Comparison of ENCODE assay signal across 23 mouse cellular contexts in the genomic region with DNA sequence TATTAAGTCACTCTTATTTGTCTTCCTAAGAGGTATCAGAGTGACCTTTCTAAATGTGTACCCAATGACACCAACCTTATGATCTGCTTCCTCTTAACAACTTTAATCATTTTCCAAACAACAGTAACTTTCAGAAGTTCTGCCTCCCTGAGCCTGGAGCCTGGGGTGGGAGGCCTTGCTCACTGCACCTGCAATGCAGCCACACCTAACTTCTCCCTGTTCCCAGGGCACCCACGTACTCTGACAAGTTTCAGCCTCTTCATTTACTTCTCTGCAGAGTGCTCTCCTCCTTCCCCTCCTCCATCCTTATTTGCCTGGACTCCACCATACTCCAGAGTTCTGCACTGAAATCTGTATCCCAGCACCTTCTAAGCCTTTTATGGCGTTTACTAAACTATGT. TPM values are rescaled to one million over a fixed set of nuclear protein-coding genes. Genes with fewer than 3 reads are reported as not detected.
DNase-seq lines count a peak whose midpoint lies in the region; ATAC-seq lines count a peak whose summit lies in the region.
"Had no signal": no experiment of that assay in that cellular context is flagged by ENCODE, and none has a peak within 500 bp of the region (broad histone marks: within the 10 kb centered on the region; RNA-seq: fewer than 3 reads in every experiment).

No protein-coding gene starts in this region.

- no peaks in the 10 kb centered on the region for H3K9me3 ChIP-seq in lung, embryonic 15.5 days
- no peaks in the 10 kb centered on the region for H3K9me3 ChIP-seq in neural tube, embryonic 11.5 days (ENCODE audit: control insufficient read depth, low read length)
- no peaks in the 10 kb centered on the region for H3K9me3 ChIP-seq in neural tube, embryonic 15.5 days (replicated peaks)
- H3K9me3 ChIP-seq in heart, embryonic 11.5 days (replicated peaks; ENCODE audit: control insufficient read depth, low read length) = no peaks in the 10 kb centered on the region
- H3K9me3 ChIP-seq: embryonic facial prominence, embryonic 12.5 days; forebrain, embryonic 13.5 days; limb, embryonic 13.5 days; liver, embryonic 13.5 days had no signal

- no peak overlapping the region for H3K27ac ChIP-seq in lung, embryonic 15.5 days
- no peak overlapping the region for H3K27ac ChIP-seq in neural tube, embryonic 11.5 days (ENCODE audit: low read depth, low read length)
- H3K27ac ChIP-seq in neural tube, embryonic 15.5 days (replicated peaks) = no peak overlapping the region
- no peak overlapping the region for H3K27ac ChIP-seq in heart, embryonic 11.5 days (ENCODE audit: low read depth, low read length)
- H3K27ac ChIP-seq: embryonic facial prominence, embryonic 12.5 days; forebrain, embryonic 13.5 days; layer of hippocampus, adult 2 months; liver, embryonic 13.5 days had no signal

- 0 out of 2 replicates have a peak, but pooled peaks cover 10% of the 10 kb centered on the region for H3K4me1 ChIP-seq in lung, embryonic 15.5 days
- 0 out of 2 replicates have a peak, but pooled peaks cover 2% of the 10 kb centered on the region for H3K4me1 ChIP-seq in neural tube, embryonic 11.5 days (ENCODE audit: control insufficient read depth, insufficient read depth, low read length)
- peaks cover 26% of the 10 kb centered on the region for H3K4me1 ChIP-seq in neural tube, embryonic 15.5 days
- H3K4me1 ChIP-seq in heart, embryonic 11.5 days (ENCODE audit: control insufficient read depth, insufficient read depth, low read length) = 0 out of 2 replicates have a peak, but pooled peaks cover 2% of the 10 kb centered on the region

- 50% methylated on average over 2 of the region's 2 CpGs for WGBS in lung, embryonic 15.5 days
- WGBS in neural tube, embryonic 11.5 days = 34% methylated on average over 2 of the region's 2 CpGs
- WGBS in neural tube, embryonic 15.5 days = 22% methylated on average over 2 of the region's 2 CpGs
- 53% methylated on average over 2 of the region's 2 CpGs for WGBS in heart, embryonic 11.5 days (ENCODE audit: insufficient replicate concordance)

- intact Hi-C loops in heart, postnatal 14 days (cut with DNase I) = no loop called here

- no peaks in the 10 kb centered on the region for H3K27me3 ChIP-seq in lung, embryonic 15.5 days
- no peaks in the 10 kb centered on the region for H3K27me3 ChIP-seq in neural tube, embryonic 11.5 days (ENCODE audit: control insufficient read depth, insufficient read depth, low read length)
- H3K27me3 ChIP-seq in neural tube, embryonic 15.5 days (replicated peaks) = no peaks in the 10 kb centered on the region
- peaks cover 6% of the 10 kb centered on the region for H3K27me3 ChIP-seq in heart, embryonic 11.5 days (ENCODE audit: control insufficient read depth, insufficient read depth, low read length)
- H3K27me3 ChIP-seq: embryonic facial prominence, embryonic 12.5 days had no signal

- H3K36me3 ChIP-seq in lung, embryonic 15.5 days = no peaks in the 10 kb centered on the region
- no peaks in the 10 kb centered on the region for H3K36me3 ChIP-seq in neural tube, embryonic 11.5 days (ENCODE audit: control insufficient read depth, insufficient read depth, low read length)
- H3K36me3 ChIP-seq in neural tube, embryonic 15.5 days = no peaks in the 10 kb centered on the region
- H3K36me3 ChIP-seq in heart, embryonic 11.5 days (ENCODE audit: control insufficient read depth, insufficient read depth, low read length) = no peaks in the 10 kb centered on the region
- H3K36me3 ChIP-seq: embryonic facial prominence, embryonic 12.5 days; limb, embryonic 13.5 days; liver, embryonic 13.5 days had no signal

- no peak overlapping the region for H3K9ac ChIP-seq in lung, embryonic 15.5 days
- H3K9ac ChIP-seq in neural tube, embryonic 11.5 days (ENCODE audit: low read length) = 0 out of 2 replicates have a peak overlapping the region, but pooled peaks have one; percentile 9
- H3K9ac ChIP-seq in neural tube, embryonic 15.5 days (replicated peaks) = no peak overlapping the region
- H3K9ac ChIP-seq in heart, embryonic 11.5 days (ENCODE audit: low read depth, low read length) = no peak overlapping the region
- H3K9ac ChIP-seq: embryonic facial prominence, embryonic 12.5 days; limb, embryonic 13.5 days; liver, embryonic 13.5 days had no signal

- no peak for ATAC-seq in lung, embryonic 15.5 days (ENCODE audit: borderline replicate concordance, extremely low read depth, low FRiP score, low TSS enrichment)
- ATAC-seq in neural tube, embryonic 11.5 days (ENCODE audit: insufficient read depth, low FRiP score, low TSS enrichment) = no peak
- ATAC-seq in neural tube, embryonic 15.5 days (ENCODE audit: low FRiP score) = no peak
- ATAC-seq in heart, embryonic 11.5 days (replicated peaks; ENCODE audit: insufficient number of reproducible peaks, low FRiP score, low TSS enrichment) = no peak
- ATAC-seq: forebrain, embryonic 13.5 days had no signal

- DNase-seq in lung, postnatal 25 days (ENCODE audit: low spot score) = no peak
- no peak for DNase-seq in neural tube, embryonic 11.5 days (ENCODE audit: low spot score)
- no peak for DNase-seq in neural tube, embryonic 10.5 days (ENCODE audit: extremely low spot score, low spot score)
- DNase-seq in heart, postnatal 14 days = no peak
- DNase-seq: adrenal gland, adult 2 months; B cell, adult 2 months; cerebellum, adult 9-11 months; gastrocnemius, postnatal 10 days; heart, adult 18-20 months; heart, postnatal 4 days; kidney, adult 2 months; kidney, postnatal 14 days; layer of hippocampus, postnatal 36 days; liver, embryonic 13.5 days; thymus, adult 2 months had no signal

- H3K4me3 ChIP-seq in lung, embryonic 15.5 days = no peak overlapping the region
- H3K4me3 ChIP-seq in neural tube, embryonic 11.5 days (ENCODE audit: low read depth, low read length) = 0 out of 2 replicates have a peak overlapping the region, but pooled peaks have one; percentile 6
- no peak overlapping the region for H3K4me3 ChIP-seq in neural tube, embryonic 15.5 days (replicated peaks)
- no peak overlapping the region for H3K4me3 ChIP-seq in heart, embryonic 11.5 days (ENCODE audit: low read depth, low read length)
- H3K4me3 ChIP-seq: erythroblast, embryonic 14.5 days; layer of hippocampus, adult 2 months; liver, embryonic 13.5 days had no signal

- peak overlapping the region; percentile 33 for H3K4me2 ChIP-seq in lung, embryonic 15.5 days
- H3K4me2 ChIP-seq in neural tube, embryonic 11.5 days (ENCODE audit: low read depth) = peak overlapping the region; percentile 27
- peak overlapping the region; percentile 29 for H3K4me2 ChIP-seq in neural tube, embryonic 15.5 days
- H3K4me2 ChIP-seq in heart, embryonic 11.5 days = no peak overlapping the region
- H3K4me2 ChIP-seq: liver, embryonic 13.5 days had no signal

RNA-seq across cellular contexts. Expression of a gene that starts 1.4 kb away (rescaled TPM):
- polyA plus RNA-seq in lung, embryonic 15.5 days (2015; fragmentation: Nextera tagmentation; extraction: Ambion mirVana) = 42.1 and 48.2 TPM in 2 replicates
- 28.6 and 30.1 TPM in 2 replicates for polyA plus RNA-seq in neural tube, embryonic 11.5 days (2014; fragmentation: Nextera tagmentation; extraction: Ambion mirVana)
- polyA plus RNA-seq in neural tube, embryonic 15.5 days (2015; fragmentation: Nextera tagmentation; extraction: Ambion mirVana) = 10.4 and 11.2 TPM in 2 replicates
- 1 to 10 TPM; 1.2 to 1.8 TPM for total RNA-seq in heart, postnatal 14 days (2021)
- 0.87 and 2.6 TPM in 2 replicates for polyA plus RNA-seq in heart, embryonic 11.5 days (2014; fragmentation: Nextera tagmentation; extraction: Ambion mirVana)
- polyA plus RNA-seq: erythroblast, embryonic 14.5 days had no signal
